Mouse (Mus musculus) liver, adult 2 months (tissue): ENCODE data around the gene Hoxc12.

ENCODE experiments used
- CTCF ChIP-seq: fragments of 200-500 bp; IDR thresholded peaks from 2 replicates; pipeline ENCODE4 v1.5.1; 2011; ENCODE audit warnings: low read depth, low read length, control low read depth
- POLR2A ChIP-seq: fragments of 200-500 bp; IDR thresholded peaks from 2 replicates; pipeline ENCODE4 v1.6.1; 2011; ENCODE audit warnings: low read length, control low read depth; ENCODE audit not compliant: insufficient read depth; ENCODE audit errors: extremely low read depth

- TF ChIP-seq CTCF: no peak
- no peak for TF ChIP-seq POLR2A
These were observed 17.8 kb downstream of the Hoxc12 start, which contains the start of gene Hoxc11 for GRCm38 (mm10) chr15:102954192-102955006.
